Mouse (Mus musculus) A20 (cell line): Measurements from ENCODE around the gene Cyfip2.
A peak's percentile ranks its signal among the peaks of the same experiment; 100 is the strongest.

Experiments used
- DNase-seq: peaks from one replicate; pipeline ENCODE4 v3.0.0-alpha.2; 2011; ENCODE audit warnings: low read depth, low spot score

Cyfip2 gene

GRCm38 (mm10) chr11:46312523-46313035 is at the start of gene Cyfip2:
TSS of gene Cyfip2 (minus strand) at chr11:46312859.
- no peak for DNase-seq

DNA sequence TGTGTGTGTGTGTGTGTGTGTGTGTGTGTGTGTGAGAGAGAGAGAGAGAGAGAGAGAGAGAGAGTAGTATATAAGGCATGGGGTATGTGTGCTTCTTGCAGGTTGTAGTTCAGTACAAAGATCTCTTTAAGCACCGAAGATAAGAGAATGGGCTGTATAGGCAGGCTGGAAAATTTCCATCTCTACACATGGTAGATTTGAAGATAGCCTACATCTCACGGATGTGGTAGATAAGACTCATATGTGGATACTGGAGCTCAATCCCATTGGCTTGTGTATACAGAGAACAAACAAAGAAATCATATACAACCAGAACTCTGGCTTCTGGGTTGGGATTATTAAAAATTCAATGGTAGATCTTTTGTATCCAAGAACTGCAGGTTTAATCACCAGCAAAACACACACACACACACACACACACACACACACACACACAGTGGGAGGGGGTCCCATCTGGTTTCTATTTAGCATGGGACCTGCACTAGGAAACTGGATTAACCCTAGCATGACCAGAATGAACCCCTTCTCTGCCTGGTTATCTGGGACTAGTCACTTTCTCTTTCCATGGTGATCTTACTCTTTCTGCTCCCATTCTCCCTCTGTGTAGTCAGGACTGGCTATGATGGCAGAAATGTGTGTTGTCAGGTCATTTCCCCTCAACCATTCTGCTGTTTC is 48.5 kb upstream of the Cyfip2 start:
- DNase-seq = no peak

- DNase-seq = no peak
Measured at GRCm38 (mm10) chr11:46358369-46358768, 45.7 kb upstream of the Cyfip2 start.

- DNase-seq = no peak
Measured at GRCm38 (mm10) chr11:46349681-46350410, 37.2 kb upstream of the Cyfip2 start.

GRCm38 (mm10) chr11:46348416-46348815 is 35.8 kb upstream of the Cyfip2 start:
- DNase-seq = no peak

GRCm38 (mm10) chr11:46347756-46348155 is 35.1 kb upstream of the Cyfip2 start:
- no peak for DNase-seq

- DNase-seq = no peak
Measured at GRCm38 (mm10) chr11:46343886-46344546, 31.4 kb upstream of the Cyfip2 start.

DNA sequence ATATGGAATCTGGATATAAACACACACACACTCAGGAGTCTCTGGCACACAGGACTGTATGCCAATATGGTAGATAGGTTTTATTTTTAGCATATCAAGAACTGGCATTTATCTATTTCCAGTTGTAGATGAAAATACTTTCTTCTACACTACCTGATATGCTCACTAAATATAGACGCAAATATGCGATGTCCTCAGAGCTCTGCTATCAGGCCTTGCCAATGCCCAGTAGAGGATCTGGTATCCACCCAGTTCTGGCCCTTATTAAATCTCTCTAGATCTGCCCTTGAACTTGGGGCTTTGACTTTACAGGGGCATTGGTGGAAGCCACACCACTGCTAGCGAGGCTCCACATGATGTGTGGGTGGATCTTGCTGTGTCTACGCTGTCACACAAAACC is 29.3 kb upstream of the Cyfip2 start:
- no peak for DNase-seq

- DNase-seq = no peak
Measured at GRCm38 (mm10) chr11:46336020-46336419, 23.4 kb upstream of the Cyfip2 start.

DNA sequence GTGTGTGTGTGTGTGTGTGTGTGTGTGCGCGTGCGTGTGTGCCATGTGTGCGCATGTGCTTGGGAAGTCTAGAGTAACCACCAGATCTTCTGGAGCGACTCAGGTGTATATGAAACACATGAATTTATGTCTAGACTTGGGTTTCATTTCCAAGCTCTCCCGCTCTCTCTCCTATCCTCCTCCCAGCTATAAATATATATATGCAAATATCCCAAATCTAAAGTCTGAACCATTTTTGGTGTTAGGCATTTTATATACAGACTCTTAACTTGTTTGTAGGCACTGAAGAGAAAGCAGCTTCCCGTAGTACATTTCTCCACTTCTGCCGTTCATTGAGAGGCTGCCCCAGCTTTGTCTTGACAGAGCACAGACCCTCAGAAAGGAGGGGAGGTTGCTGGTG is 19.6 kb upstream of the Cyfip2 start:
- no peak for DNase-seq

DNA sequence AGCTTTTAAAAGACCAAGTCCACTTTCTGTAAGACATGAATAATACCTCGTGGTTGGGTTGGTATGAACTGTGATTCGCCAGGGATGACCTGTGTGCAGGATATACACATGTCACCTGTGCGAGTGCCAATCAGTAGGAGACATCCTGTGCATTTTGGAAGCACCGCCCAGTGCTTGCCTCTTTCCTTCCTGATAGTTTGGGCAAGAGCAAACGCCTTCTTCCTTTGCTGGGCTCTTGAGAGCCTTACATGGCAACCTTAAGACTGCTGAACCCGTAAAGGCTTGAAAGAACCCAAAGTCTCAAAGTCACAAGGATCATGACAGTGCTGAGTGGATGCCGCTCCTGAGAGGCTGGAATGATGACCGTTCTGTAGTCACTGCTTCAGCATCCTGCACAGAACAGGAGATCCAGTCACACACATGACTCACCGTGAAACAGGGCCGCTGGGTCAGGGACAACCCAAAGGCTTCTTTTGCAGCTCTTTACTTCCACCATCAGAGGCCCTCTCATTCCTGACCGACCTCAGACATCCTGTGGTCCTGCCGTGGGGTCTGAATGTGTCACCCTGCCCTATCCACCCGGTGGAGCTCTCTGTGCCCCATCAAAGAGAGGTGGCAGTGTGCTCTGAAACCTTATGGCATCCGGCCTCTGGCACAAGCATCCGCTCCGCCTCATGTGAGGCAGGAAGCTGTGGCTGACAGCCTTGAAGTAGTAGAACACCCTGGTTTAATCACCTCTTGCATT is 13.8 kb upstream of the Cyfip2 start:
- DNase-seq = no peak

DNA sequence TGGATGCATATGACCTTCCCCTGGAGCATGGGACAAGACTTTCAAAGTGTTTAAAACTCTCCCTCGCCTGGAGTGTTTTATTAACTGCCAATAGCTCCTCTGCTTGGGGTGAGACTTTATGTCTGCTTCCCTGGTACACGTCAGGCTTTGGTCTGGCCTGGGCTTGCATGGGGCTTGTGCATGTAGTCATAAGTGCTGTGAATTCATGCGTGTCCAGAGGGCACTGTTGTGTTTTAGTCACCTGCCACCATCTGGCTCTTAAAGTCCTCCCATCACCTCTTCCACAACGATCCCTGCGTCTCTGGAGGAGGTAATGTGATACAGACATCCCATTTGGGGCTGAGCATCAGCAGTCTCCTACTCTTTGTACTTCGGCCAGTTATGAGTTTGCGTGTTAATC is 8.9 kb upstream of the Cyfip2 start:
- peak; percentile 37 for DNase-seq

DNA sequence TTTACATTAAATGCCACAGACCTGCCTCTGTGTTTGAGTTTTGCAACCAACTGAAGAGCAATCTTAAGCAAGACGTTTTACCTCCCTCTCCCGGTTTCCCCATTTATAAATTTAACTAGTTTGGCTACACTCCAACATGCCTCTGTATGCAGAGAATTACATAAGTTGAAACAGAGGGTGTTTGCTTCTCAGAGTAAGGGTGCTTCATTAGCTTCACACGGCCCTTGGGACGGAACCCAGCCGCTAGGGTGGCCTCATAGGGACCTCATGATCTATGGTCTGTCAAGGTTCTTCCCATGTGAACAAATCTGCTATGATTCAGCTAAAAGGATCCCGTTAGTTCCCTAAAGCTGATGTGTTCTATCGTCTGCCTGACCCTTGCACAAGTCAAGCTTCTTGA is 1.9 kb upstream of the Cyfip2 start:
- DNase-seq = no peak

DNA sequence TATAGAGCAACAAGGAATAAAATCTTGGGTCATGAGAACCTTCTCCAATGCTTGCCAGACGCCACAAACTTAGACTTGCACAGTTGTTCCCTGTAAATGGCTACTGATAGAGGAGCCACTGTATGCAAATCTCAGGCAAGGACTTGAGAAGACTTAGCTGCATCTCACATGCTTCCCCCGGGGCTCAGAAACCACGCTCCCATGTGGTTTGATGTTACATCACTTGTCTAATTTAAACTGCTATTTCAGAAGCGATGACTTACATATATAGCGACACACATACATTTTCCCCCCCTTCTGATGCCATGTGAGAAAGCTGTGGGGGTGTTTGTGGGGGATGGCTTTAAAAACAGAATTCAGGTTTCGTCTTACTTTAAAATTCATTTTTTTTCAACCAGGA is 1.2 kb upstream of the Cyfip2 start:
- peak; percentile 55 for DNase-seq

- DNase-seq = peak; percentile 85
Measured at GRCm38 (mm10) chr11:46311703-46312522, 746 bp downstream of the Cyfip2 start.

DNA sequence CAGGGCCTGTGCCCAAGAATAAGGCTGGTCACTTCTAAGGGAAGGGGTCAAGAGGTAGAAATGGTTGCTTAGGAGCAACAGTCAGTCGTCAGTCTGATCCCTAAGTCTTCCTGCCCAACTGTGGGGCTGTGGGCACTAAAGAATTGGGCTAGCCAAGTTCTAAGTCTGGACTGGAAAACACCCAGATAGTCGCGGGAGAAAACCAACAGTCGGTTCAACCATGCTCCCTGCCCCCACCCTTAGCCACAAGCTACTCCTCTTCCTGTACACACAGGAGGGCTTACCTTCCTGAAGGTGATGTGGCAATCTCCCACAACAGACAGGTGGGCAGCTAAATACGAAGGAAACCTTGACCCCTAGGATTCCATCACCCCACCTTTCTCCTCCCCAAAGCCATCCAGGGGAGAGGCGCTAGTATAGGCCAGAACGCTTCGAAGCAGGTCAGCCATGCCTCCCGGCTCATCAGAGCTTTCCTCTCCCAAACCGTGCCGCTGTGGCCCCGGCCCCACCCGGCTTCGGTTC is 1.4 kb downstream of the Cyfip2 start:
- DNase-seq = peak; percentile 83

- peak; percentile 58 for DNase-seq
Measured at GRCm38 (mm10) chr11:46310647-46311063, 2.0 kb downstream of the Cyfip2 start.

DNA sequence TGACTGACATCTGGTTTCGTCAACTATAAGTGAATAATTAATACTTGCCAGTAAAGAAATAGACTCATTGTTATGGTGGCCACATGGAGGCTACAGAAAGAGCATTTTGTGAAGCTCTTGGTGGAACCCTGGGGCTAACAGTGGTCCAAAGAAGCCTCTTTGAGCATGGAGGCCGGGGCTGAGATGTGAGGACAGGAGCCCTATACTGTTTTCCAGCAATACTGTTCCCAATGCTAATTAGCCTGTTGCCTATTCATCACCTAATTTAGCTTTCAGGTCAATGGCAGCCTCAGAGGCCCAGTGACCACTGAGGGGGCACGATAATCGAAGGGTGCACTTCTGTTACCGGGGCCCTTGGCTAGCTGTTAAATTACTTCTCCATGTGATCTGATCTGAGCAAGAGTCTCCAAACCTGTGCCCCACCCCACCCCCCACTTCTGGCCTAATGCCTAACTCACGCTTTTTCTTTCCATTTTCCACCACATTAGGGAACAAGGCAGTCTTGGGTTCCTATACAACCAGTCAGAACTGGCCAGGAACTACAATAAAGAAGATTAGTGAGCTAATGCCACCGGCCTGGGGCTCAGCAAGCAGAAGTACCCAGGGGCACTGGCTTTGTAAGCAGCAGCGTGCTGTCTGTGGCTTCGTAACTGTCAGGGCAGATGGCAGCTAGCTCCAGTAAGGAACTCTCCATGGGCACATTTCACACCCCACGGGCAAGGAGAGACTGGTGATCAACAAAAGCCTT is 2.7 kb downstream of the Cyfip2 start:
- DNase-seq = peak; percentile 82

DNA sequence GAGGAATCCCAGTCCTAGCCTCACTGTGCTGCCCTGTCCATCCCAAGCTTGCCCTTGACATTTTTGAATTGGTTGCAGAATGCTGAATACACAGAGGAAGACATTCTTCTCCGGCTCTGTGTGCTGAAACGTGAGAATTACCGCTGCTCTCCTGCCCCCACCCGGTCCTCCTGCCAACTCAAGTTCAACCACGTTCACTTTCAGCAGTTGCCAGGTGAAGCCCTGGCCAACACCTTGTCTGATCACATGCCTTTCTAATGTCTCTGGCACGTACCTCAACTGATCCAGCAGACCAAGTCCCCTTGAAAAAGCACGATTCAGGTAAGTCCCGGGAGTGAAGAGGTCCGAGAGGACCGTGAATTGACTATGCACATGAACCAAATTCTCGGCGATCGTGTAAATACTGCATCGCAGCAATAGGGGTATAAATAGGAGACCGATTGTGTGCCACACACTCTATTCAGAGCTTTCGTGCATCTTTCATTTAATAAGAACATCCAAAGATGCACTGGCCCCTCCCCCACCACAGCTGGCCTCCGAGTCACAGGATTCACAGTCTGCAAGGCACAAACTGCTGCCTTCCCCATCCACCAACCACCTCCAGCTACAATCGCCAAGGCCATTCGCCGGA is 3.4 kb downstream of the Cyfip2 start:
- peak; percentile 89 for DNase-seq
